Mouse (Mus musculus): ENCODE measurements around the gene Olfr78.

Gene Olfr78

DNA sequence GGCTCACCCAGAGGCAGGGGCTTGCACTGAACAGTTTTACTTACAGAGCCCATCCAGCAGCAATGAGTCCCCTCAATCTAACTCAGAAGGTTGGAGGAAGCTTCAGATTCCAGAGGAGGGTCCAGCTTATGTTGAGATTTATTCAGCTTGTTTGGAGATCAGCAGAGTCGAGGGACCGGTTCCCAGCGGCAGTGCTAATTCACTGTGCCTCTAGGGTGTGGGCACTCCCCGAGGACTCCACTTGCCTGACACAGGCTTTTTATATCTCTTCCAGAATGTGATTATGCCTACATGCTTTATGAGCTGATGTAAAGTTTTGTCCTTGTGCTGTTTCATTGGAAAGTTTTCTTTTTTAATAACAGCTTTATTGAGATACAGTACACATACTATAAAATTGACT is at the start of gene Olfr78, which contains the start of gene Olfr560:
Gene Olfr78, minus strand, starts transcription at position 206 of the 400 bp plus-strand sequence.
Gene Olfr560, minus strand, starts transcription at position 101 of the 400 bp plus-strand sequence.
- DNase-seq = no peak

GRCm38 (mm10) chr7:102803180-102803579 is 43.9 kb upstream of the Olfr78 start, which contains the start of gene Olfr564:
Gene Olfr564 (plus strand): TSS chr7:102803480.
- no peak for DNase-seq

DNA sequence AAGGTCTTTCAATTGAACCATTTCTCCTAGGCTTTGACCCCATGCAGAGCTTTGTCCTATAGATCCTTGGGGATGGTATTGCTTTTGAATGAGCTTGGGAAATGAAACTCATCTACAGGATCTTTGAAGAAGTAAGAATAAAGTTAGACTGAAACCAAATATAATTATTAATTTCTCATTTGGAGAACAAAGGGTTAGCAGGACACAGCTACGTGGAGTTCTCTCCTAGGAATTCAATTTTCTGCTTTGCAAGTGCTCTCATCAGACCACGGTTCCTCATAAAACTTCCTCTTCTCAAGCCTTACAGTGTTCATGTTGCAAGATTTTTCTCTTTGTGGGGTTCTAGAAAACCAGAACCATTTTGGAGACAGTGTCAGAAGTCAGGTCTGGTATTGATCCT is 11.7 kb upstream of the Olfr78 start, which contains the start of gene Olfr561:
Gene Olfr561, plus strand, starts transcription at position 301 of the 400 bp plus-strand sequence.
- no peak for DNase-seq

GRCm38 (mm10) chr7:102752086-102752485 is 7.2 kb downstream of the Olfr78 start:
- DNase-seq = no peak

DNA sequence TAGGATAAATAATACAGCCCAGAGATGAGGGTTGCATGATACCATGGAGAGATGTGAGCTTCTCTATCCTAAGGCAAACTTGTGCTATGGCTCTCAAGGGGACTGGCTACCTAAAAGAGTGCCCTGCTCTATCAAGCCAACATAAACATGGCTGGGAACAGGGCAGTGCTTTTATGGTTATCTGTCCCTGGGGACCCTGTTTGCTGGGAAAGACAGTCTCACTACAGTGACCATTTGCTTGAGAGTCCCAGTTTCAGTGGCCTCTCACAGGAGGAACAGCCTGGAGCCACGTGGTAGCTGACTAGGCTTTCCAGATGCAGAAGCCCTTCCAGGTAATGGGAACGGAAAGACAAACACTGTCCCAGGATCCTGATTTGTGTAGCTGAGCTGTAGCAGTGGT is 21.6 kb downstream of the Olfr78 start:
- DNase-seq = no peak

DNA sequence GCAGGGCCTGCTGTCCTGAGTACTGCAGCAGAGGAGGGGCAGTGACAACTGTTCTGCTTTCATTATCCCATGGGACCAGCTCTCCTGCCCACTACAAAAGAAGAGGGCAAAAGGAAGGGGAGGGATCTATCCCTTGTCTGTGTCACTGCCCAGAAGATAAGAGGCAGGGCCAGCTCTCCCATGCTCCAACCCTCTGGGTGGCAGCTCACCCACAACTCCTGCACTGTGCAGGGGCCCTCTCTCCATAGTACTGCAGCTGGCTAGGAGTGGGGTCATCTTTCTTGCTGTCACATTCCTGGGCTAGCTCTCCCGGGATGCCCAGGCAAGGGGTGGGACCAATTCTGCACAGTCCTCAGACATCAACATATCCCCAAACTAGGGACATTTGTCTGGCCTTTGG is 25.5 kb downstream of the Olfr78 start:
- no peak for DNase-seq

DNA sequence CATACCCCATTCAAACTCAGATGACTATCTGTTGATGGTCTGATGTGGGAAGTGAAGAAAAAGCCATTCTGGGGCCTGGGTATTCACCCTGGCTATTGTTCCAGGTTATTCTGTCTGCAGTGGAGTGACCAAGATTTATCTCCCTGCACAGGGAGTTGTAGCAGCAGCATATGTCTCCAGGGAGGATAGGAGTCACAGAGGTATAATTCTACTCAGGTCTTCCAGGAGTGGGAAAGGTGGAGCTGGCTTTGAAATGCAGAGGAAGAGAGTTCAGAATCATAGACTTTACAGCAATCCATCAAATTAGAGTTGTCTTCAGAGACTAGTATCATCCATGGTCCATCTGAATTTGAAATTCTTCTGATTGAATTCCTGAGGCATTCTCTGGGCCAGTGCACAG is 31.9 kb downstream of the Olfr78 start, which contains the start of gene Olfr559:
Gene Olfr559, minus strand, starts transcription at position 101 of the 400 bp plus-strand sequence.
- no peak for DNase-seq

GRCm38 (mm10) chr7:102718970-102719369 is 40.3 kb downstream of the Olfr78 start, which contains the start of gene Olfr33:
Gene Olfr33 (minus strand): TSS chr7:102719070.
- DNase-seq = no peak

DNA sequence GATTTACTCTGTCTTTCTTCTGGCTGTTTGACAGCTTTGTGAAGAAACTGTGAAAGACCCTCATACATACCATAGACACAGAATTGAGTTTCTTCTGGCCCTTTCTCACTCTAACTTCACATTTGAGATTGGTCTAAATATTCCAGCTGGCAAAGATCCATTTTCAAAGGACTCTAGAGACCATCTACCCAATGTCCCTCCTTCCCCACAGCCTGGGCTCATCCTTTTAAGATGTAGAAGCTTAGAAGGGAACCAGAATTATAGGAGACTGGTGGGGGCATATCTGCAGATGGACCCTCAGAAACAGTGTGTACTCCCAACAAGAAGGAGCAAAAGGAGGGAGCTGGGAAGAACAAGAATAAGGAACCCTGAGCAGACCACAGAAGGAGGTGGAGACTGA is 57.4 kb downstream of the Olfr78 start, which contains the start of gene Olfr558:
Gene Olfr558, plus strand, starts transcription at position 301 of the 400 bp plus-strand sequence.
- no peak for DNase-seq

DNA sequence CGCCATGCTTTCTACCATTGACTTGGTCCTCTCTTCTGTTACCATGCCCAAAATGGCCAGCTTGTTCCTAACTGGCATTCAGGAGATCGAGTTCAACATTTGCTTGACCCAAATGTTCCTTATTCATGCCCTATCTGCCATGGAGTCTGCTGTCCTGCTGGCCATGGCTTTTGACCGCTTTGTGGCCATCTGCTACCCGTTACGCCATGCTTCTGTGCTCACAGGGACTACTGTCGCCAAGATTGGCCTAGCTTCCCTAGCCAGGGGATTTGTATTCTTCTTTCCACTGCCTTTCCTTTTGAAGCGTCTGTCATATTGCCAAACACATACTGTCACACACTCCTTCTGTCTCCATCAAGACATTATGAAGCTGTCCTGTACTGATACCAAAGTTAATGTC is 60.8 kb downstream of the Olfr78 start:
- DNase-seq = no peak

- no peak for DNase-seq
These were observed 63.7 kb downstream of the Olfr78 start, which contains the start of gene Olfr557 for GRCm38 (mm10) chr7:102695358-102696125. Gene Olfr557 (plus strand): TSS chr7:102695910.
